Mouse (Mus musculus): ENCODE results near the gene Immp2l.

Immp2l gene

GRCm38 (mm10) chr12:41468374-41468991 lies 444.6 kb downstream of the Immp2l start:
- DNase-seq, result no peak

DNA sequence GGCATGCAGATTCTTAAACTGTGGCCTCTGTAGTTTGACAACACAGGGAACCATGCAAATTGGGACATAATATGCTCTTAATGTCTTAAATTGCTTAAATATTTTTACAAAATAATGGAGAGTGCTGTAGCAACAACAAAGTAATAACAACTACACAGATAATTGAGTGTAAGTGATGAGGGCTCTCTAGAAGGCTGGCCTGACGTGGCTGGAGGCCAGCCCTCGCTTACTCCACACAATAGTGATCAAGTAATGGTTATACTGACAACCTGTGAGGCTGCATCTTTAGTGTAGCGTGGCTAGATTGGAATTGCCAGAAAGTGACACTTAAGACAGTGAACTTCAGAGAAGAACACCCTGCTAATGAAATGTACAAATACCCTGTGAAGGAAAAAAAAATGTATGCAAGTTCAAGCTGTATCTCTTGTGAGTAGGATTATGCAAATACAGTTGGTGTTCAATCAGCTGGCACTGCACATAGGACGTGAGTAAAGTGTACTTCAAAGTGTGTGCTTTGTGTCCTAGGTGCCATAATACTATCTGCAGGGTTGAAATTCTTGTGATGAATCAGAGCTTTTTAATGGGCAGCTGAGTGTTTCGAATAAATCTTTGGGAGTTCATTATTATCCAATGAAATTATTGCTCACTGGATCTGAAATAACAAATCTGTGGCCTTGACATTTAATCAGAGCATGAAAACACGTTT lies 445.4 kb downstream of the Immp2l start:
- DNase-seq, result no peak

GRCm38 (mm10) chr12:41481486-41481885 lies 457.6 kb downstream of the Immp2l start:
- no peak for DNase-seq

DNA sequence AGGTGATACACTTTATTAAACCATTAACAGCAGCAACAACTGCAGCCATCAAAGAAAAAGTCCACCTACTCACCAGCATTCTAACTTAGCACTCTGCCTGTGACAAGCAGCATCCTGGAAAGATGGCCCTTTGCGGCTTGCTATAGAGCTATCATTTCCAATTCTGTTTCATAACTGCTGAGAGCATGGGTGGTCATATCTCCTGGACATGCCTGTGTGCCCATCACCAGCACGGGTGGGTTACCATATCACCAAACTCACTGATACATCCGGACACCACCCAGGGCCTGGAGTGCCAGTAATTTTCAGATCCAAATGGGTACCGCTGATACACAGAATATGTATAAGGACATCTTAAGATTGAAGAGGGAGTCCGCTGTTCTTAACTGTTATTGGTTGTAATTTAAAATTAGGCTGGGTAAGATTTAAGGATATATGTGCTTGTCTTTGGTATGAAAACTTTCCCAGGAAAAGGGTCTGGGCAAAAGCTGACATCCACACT lies 459.3 kb downstream of the Immp2l start:
- no peak for DNase-seq

- peak in 1 of 2 experiments; percentile 14 for DNase-seq
Measured at GRCm38 (mm10) chr12:41483593-41484451, 459.9 kb downstream of the Immp2l start.

DNA sequence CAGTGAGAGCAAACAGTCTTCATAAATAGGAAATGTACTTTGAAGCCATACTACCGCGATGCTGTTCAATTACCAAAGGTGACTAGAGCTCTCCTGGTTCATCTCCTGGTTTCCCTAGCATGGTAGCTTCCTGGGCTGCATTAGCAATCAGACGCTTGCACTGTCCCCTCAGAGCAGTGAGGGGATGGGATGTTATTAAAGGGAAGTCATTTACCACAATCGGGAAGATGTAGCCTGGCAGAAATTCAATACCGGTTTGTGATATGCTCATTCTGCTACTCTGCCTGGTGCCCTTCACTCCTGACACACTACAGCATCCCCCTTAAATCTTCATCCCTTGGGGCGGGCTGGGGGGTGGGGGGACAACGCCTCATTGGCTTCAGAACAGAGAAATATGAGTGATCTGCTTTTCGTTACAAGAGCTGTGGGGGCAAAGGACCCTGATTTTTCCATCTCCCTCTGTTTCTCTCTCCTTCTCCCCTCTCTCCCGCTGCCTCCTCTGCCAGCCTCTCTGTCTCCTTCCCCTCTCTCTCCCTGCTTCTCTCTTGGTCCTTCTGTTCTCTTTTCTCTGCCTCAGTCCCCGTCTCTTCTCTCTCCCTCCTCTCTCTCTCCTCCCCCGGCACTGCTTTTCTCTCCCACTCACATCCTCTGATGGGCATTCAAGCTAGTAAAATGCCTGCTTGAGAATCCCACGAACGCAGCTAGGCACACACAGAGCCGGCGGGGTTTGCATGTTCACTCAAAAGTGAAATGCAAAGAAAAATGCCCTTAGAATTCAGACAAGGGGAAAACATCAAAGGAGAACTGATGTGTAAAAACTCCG lies 461.0 kb downstream of the Immp2l start:
- peak in 1 of 2 experiments; percentile 29 for DNase-seq

DNA sequence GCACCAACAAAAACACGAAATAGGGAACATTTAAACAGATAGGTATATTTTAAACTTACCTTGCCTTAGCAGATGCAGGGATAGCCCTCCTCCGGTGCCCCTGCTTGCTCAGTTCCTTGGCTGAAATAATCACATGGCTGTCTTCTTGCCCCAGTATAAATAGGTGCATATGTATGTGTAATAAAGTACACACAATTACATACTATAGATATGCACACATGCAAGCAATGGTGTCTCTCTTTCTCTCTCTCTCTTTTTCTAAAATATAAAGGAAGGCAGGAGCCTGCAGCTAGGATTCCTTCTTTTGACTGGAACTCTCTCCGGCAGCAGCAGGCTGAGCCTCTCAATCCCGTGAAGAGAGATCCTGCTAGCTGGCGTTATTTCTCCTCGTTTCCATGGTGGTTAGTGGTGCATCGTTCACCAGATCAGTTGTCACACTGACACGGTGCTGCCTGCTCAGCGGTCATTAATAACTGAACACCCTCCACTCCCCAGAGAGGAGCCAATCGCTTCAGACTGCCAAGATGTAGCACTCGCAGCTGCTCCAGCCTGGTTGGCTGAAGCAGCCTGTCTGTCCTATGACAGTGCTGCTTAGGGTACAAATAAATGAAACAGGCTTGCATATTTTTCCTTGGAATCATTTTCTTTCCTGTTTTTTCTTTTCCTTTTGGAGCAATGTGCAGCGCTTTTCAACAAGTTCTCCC lies 461.8 kb downstream of the Immp2l start:
- peak; percentile 46 to 63 for DNase-seq

DNA sequence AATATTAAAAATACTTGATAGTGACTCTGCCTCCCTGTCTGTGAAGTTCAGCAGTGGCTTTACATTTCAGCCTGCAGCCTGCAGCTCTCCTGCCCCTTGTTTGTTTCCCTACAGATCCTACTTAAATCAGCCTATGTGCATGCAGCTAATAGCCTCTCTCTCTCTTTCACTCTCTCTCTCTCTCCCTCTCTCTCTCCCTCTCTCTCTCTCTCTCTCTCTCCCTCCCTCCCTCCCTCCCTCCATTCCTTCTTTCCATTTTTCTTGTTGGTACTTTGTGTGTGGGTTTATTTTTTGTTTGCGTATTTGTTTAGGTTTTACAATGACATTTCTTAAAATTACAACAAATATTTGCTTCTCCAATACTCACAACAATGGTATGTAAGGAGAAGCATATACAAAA lies 462.4 kb downstream of the Immp2l start, which contains the start of gene Lrrn3:
Gene Lrrn3 (minus strand): TSS at position 101 of the 400 bp plus-strand sequence.
- DNase-seq, result no peak

DNA sequence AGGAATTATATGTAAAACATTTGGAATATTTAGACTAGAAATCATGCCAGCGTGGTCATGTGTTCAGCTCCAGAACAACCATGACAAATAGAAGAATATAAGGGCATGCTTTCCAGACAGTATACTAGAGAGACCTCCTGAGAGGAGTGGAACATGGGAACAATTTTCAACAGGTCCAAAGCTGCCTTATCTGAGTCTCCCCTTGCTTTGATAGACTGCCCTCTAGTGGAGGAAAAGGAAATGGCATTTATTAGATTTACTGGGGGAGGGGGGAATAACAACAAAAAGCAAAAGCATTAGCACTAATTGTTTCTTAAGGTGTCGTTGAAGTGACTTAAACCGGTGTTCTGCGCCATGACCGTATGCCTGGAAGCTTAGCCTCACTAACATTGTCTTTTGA lies 463.1 kb downstream of the Immp2l start:
- no peak for DNase-seq

- DNase-seq, result peak in 1 of 2 experiments; percentile 21
Measured at GRCm38 (mm10) chr12:41494620-41495019, 470.7 kb downstream of the Immp2l start.

DNA sequence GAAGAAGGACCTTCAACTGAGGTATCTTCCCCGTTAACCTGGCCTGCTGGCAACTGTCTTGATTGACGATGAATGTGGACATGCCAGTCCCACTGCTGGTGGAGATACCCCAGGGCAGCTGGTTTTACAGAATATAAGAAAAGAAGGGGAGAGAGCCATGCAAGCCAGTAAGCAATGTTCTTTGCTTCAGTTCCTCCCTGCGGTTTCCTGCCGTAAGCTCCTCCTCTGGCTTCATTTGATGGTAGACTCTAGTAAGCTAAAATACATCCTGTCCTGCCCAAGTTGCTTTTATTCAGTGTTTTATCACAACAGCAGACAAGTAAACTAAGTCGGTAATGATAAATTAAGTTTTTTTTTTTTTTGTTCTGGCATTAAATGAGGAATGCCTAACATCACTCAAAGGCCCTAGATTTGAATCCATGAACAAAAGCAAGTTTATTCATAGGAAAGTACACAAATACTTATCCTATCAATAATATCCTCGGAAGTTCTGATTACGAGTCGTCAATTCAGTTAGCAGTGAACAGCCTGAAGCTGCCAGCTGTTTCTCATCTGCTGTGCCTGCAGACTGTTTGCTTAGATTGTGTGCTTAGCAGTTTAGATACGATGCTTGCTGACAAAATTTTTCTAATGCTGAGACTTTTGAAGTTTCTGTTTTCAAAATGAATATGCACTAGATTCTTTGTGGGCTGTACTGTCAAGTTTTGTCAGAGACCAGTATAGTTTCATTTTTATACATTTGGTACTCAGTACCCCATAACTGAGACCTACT lies 476.3 kb downstream of the Immp2l start:
- DNase-seq, result no peak

DNA sequence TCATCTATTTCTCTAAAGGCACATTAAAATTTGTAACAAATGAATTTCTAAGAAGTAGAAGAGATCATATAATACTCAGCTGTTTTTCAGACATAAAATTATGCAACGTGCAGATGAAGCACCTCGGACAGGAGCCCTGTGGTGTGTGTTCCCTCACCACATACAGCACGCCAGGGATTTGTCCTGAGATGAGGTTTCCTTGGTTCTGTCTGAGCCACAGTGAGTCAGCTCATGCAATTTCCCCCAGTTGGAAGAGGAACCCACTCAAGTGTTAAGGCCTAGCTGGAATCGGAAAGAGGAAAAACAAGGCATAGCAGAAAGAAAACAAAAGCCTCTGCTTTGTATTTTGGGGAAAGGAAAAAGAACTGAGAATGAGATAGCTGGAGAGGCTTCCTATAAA lies 484.7 kb downstream of the Immp2l start:
- DNase-seq, result no peak

- DNase-seq, result no peak
Measured at GRCm38 (mm10) chr12:41510588-41510987, 486.7 kb downstream of the Immp2l start.

DNA sequence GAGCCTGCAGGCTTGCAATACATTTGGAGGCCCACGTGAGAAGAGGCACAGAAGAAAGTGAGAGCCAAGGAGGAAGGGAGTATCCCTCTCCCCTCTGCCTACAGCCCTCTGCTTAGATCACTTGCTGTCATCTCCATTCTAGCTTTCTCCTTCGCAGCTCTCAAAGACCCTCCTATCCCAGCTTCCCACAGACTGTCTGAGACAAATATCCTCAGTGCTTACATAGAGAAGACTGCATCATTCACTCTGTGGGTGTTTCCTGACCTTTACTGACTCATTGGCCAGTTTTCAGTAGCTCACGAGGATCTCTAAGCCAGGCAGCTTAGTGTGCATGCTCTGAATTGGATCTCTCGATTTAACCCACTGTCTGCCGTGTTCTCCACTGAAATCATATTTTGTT lies 495.0 kb downstream of the Immp2l start:
- DNase-seq, result no peak

GRCm38 (mm10) chr12:41520326-41520725 lies 496.4 kb downstream of the Immp2l start:
- DNase-seq, result no peak

GRCm38 (mm10) chr12:41521671-41522070 lies 497.8 kb downstream of the Immp2l start:
- DNase-seq, result no peak

GRCm38 (mm10) chr12:41526688-41527087 lies 502.8 kb downstream of the Immp2l start:
- no peak for DNase-seq

GRCm38 (mm10) chr12:41528410-41528809 lies 504.5 kb downstream of the Immp2l start:
- DNase-seq, result no peak

GRCm38 (mm10) chr12:41539989-41540388 lies 516.1 kb downstream of the Immp2l start:
- DNase-seq, result no peak

- no peak for DNase-seq
Measured at GRCm38 (mm10) chr12:41551578-41551977, 527.7 kb downstream of the Immp2l start.

- no peak for DNase-seq
Measured at GRCm38 (mm10) chr12:41557832-41558231, 533.9 kb downstream of the Immp2l start.

Data from kidney, postnatal 4 days (tissue).